Mouse (Mus musculus) megakaryocyte, embryonic 14.5 days (primary cell): ENCODE results near the gene Aldh16a1.

Experiments used
- FLI1 ChIP-seq: IDR thresholded peaks from 2 replicates; pipeline ENCODE4 v1.6.1; 2012; ENCODE audit warnings: low read length, inconsistent platforms, mixed read lengths
- GATA1 ChIP-seq: IDR thresholded peaks from 3 replicates; pipeline ENCODE4 v1.6.1; 2012; ENCODE audit warnings: mixed read lengths, low read length, inconsistent platforms, borderline replicate concordance

DNA sequence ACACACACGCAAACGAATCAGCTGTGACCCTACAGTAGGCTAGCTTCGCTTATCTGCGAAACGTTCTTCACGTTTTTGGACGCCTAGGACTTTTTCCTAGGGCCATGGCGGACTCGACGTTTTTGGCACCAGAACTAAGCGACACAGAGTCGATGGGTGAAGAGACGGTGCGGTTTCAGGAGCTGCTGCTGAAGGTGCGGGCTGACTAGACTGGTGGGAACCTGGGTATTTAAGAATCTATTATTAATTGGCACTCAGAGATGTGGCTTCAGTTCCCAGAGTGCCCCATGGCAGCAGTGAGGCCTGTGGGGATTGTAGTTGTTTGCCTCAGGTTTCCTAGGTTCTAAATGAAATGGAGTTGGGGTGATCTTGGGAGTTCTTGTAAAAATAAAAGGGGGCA lies 1.8 kb upstream of the Aldh16a1 start:
- no peak for TF ChIP-seq GATA1
- no peak for TF ChIP-seq FLI1
